Mouse (Mus musculus): ENCODE results near the gene Gabarap.

DNA sequence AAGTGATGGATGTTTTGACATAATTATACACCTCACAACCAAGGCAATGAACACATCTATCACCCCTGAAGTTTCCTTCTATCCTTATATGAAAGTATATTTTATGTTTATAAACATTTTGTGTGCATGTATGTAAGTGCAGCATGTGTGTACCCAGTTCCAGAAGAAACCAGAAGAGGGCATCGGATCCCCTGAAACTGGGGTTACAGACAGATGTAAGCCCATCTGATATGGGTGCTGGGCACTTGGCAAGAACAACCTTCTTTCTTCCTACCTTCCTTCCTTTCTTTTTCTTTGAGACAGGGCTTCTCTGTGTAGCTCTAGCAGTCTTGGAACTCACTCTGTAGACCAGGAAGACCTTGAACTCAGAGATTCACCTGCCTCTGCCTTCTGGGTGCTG lies 34.7 kb upstream of the Gabarap start:
- TF ChIP-seq CHD2 (IDR thresholded peaks at IDR 0.05; ENCODE audit: low read depth, low read length) = no peak
- TF ChIP-seq HCFC1 (IDR thresholded peaks at IDR 0.05; ENCODE audit: borderline replicate concordance, insufficient read depth, low read length) = no peak
